Mouse (Mus musculus) midbrain, embryonic 16.5 days (tissue): ENCODE data around the gene Rcn1. TPM values are rescaled to one million over a fixed set of nuclear protein-coding genes. Genes with fewer than 3 reads are reported as not detected.
A peak's percentile ranks its signal among the peaks of the same experiment; 100 is the strongest.

Experiments used
- ATAC-seq: fragments of 200-750 bp; cut with Nextera tagmentation; 2 replicates; pipeline ENCODE4 v1.8.0; 2017; ENCODE audit warnings: moderate TSS enrichment
- H3K27ac ChIP-seq: fragments of 300-500 bp; sonication (generic); 2 replicates; pipeline ENCODE4 v1.5.1; 2014; ENCODE audit warnings: mild to moderate bottlenecking, low read length, mixed read lengths
- H3K27me3 ChIP-seq: fragments of 300-500 bp; sonication (generic); 2 replicates; pipeline ENCODE4 v1.6.1; 2014; ENCODE audit warnings: low read depth, low read length, mixed read lengths; ENCODE audit not compliant: control insufficient read depth, insufficient read depth
- H3K36me3 ChIP-seq: fragments of 300-500 bp; sonication (generic); 2 replicates; pipeline ENCODE4 v1.6.1; 2014; ENCODE audit warnings: mild to moderate bottlenecking, low read length, moderate library complexity, mixed read lengths; ENCODE audit not compliant: control insufficient read depth, insufficient read depth
- H3K4me1 ChIP-seq: fragments of 300-500 bp; sonication (generic); 2 replicates; pipeline ENCODE4 v1.6.1; 2014; ENCODE audit warnings: mild to moderate bottlenecking, low read length, mixed read lengths; ENCODE audit not compliant: control insufficient read depth, insufficient read depth
- H3K4me2 ChIP-seq: fragments of 300-500 bp; sonication (generic); 2 replicates; pipeline ENCODE4 v1.6.1; 2014; ENCODE audit warnings: mild to moderate bottlenecking, low read length, mixed read lengths
- H3K4me3 ChIP-seq: fragments of 300-500 bp; sonication (generic); 2 replicates; pipeline ENCODE4 v1.5.1; 2014; ENCODE audit warnings: low read depth, mild to moderate bottlenecking, low read length, moderate library complexity, mixed read lengths
- H3K9ac ChIP-seq: fragments of 300-500 bp; sonication (generic); 2 replicates; pipeline ENCODE4 v1.6.1; 2014; ENCODE audit warnings: low read depth, low read length, mixed read lengths
- H3K9me3 ChIP-seq: fragments of 300-500 bp; sonication (generic); replicated peaks from 2 replicates; pipeline ENCODE4 v1.6.1; 2014; ENCODE audit warnings: mild to moderate bottlenecking, low read length, mixed read lengths; ENCODE audit not compliant: control insufficient read depth, poor library complexity, severe bottlenecking
- WGBS: fragments of 180-500 bp; shearing (Covaris S2); extraction: QIAGEN DNeasy Blood & Tissue Kit; methylation state at CpG from one replicate; pipeline ENCODE4 v1.1.7; 2014; 5-methylcytosine and 5-hydroxymethylcytosine counted together
- polyA plus RNA-seq: library from polyadenylated mRNA; unstranded; fragments of >200 nt; fragmentation: Nextera tagmentation; extraction: Ambion mirVana; gene quantifications from 2 replicates; pipeline ENCODE4 v1.2.1, GENCODE M21; 2015

The Rcn1 gene
- polyA plus RNA-seq, 1 experiment from 2014 or later = 63.8 TPM

- Histone ChIP-seq H3K9ac (no peak overlapping the region), H3K36me3 (no peaks in the 10 kb centered on the region), H3K4me2 (no peak overlapping the region), H3K9me3 (no peaks in the 10 kb centered on the region; the same call in 1 of the 2 replicates), H3K4me1 (peaks cover 10% of the 10 kb centered on the region; the same call in 1 of the 2 replicates), H3K27ac (no peak overlapping the region), H3K27me3 (0 out of 2 replicates have a peak, but pooled peaks cover 4% of the 10 kb centered on the region), H3K4me3 (no peak overlapping the region)
- ATAC-seq = no peak
- WGBS = 84% methylated on average over 5 of the region's 5 CpGs
Observed at GRCm38 (mm10) chr2:105372727-105373126, 26.4 kb downstream of the Rcn1 start.

- no peak for ATAC-seq
- no peak overlapping the region for H3K9ac ChIP-seq
- no peak overlapping the region for H3K27ac ChIP-seq
- H3K4me2 ChIP-seq = no peak overlapping the region
- no peaks in the 10 kb centered on the region; the same call in 1 of the 2 replicates for H3K9me3 ChIP-seq
- peaks cover 10% of the 10 kb centered on the region; the same call in 1 of the 2 replicates for H3K4me1 ChIP-seq
- WGBS = 91% methylated on average over 6 of the region's 6 CpGs
- no peak overlapping the region for H3K4me3 ChIP-seq
- H3K36me3 ChIP-seq = no peaks in the 10 kb centered on the region
- H3K27me3 ChIP-seq = peaks cover 5% of the 10 kb centered on the region; the same call in 1 of the 2 replicates
Observed at GRCm38 (mm10) chr2:105372156-105372555, 27.0 kb downstream of the Rcn1 start.

GRCm38 (mm10) chr2:105370698-105371097 lies 28.4 kb downstream of the Rcn1 start:
- 14% methylated on average over 14 of the region's 14 CpGs for WGBS
- peak overlapping the region; percentile 28 for H3K4me3 ChIP-seq
- H3K9me3 ChIP-seq = no peaks in the 10 kb centered on the region
- peaks cover 10% of the 10 kb centered on the region; the same call in 1 of the 2 replicates for H3K4me1 ChIP-seq
- peak overlapping the region; percentile 50; the same call in 1 of the 2 replicates for H3K9ac ChIP-seq
- 0 out of 2 replicates have a peak overlapping the region, but pooled peaks have one; percentile 47 for H3K27ac ChIP-seq
- H3K36me3 ChIP-seq = no peaks in the 10 kb centered on the region
- ATAC-seq = peak; percentile 79
- H3K27me3 ChIP-seq = peaks cover 5% of the 10 kb centered on the region; the same call in 1 of the 2 replicates
- peak overlapping the region; percentile 58 for H3K4me2 ChIP-seq

DNA sequence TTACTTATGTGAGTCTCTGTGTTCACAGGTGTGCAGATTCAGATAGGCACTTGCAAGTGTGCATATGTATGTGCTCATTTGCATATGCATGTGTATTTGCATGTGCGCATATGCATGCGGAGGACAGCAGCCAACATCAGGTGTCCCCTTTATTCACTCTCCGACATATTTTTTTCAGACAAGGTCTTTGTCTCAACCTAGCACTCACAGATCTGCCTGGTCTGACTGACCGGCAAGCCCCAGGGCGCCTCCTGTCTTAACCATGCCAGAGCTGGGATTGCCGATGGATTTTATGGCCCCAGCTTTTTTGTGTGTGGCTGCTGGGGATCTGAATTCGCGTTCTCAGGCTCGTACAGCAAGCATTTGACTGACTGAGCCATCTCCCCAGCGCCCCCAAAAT lies 28.9 kb downstream of the Rcn1 start:
- peak overlapping the region; percentile 58 for H3K4me2 ChIP-seq
- H3K27ac ChIP-seq = 0 out of 2 replicates have a peak overlapping the region, but pooled peaks have one; percentile 12
- peak overlapping the region; percentile 28 for H3K4me3 ChIP-seq
- peak overlapping the region; percentile 45; the same call in 1 of the 2 replicates for H3K9ac ChIP-seq
- peaks cover 5% of the 10 kb centered on the region; the same call in 1 of the 2 replicates for H3K27me3 ChIP-seq
- no peaks in the 10 kb centered on the region for H3K36me3 ChIP-seq
- no peaks in the 10 kb centered on the region for H3K9me3 ChIP-seq
- WGBS = 9% methylated on average over 10 of the region's 10 CpGs
- H3K4me1 ChIP-seq = peaks cover 10% of the 10 kb centered on the region; the same call in 1 of the 2 replicates
- ATAC-seq = peak; percentile 33

- no peak overlapping the region for H3K4me3 ChIP-seq
- no peak overlapping the region for H3K4me2 ChIP-seq
- H3K27me3 ChIP-seq = peaks cover 5% of the 10 kb centered on the region; the same call in 1 of the 2 replicates
- ATAC-seq = no peak
- H3K9me3 ChIP-seq = no peaks in the 10 kb centered on the region
- H3K9ac ChIP-seq = no peak overlapping the region
- no peak overlapping the region for H3K27ac ChIP-seq
- 50% methylated on average over 4 of the region's 4 CpGs for WGBS
- H3K4me1 ChIP-seq = peaks cover 10% of the 10 kb centered on the region; the same call in 1 of the 2 replicates
- no peaks in the 10 kb centered on the region for H3K36me3 ChIP-seq
Observed at GRCm38 (mm10) chr2:105367623-105368022, 31.5 kb downstream of the Rcn1 start.

- no peak overlapping the region for H3K4me2 ChIP-seq
- H3K27me3 ChIP-seq = no peaks in the 10 kb centered on the region
- 74% methylated on average over 3 of the region's 3 CpGs for WGBS
- ATAC-seq = no peak
- no peaks in the 10 kb centered on the region for H3K36me3 ChIP-seq
- H3K9ac ChIP-seq = no peak overlapping the region
- H3K27ac ChIP-seq = no peak overlapping the region
- H3K4me1 ChIP-seq = no peaks in the 10 kb centered on the region
- H3K9me3 ChIP-seq = no peaks in the 10 kb centered on the region
- no peak overlapping the region for H3K4me3 ChIP-seq
Observed at GRCm38 (mm10) chr2:105358040-105358439, 41.1 kb downstream of the Rcn1 start.

- H3K27ac ChIP-seq = no peak overlapping the region
- no peaks in the 10 kb centered on the region for H3K9me3 ChIP-seq
- H3K36me3 ChIP-seq = no peaks in the 10 kb centered on the region
- WGBS = 63% methylated on average over 5 of the region's 5 CpGs
- H3K4me1 ChIP-seq = no peaks in the 10 kb centered on the region
- H3K4me3 ChIP-seq = no peak overlapping the region
- no peak overlapping the region for H3K4me2 ChIP-seq
- no peak for ATAC-seq
- no peak overlapping the region for H3K9ac ChIP-seq
- no peaks in the 10 kb centered on the region for H3K27me3 ChIP-seq
Observed at GRCm38 (mm10) chr2:105356791-105357190, 42.3 kb downstream of the Rcn1 start.

DNA sequence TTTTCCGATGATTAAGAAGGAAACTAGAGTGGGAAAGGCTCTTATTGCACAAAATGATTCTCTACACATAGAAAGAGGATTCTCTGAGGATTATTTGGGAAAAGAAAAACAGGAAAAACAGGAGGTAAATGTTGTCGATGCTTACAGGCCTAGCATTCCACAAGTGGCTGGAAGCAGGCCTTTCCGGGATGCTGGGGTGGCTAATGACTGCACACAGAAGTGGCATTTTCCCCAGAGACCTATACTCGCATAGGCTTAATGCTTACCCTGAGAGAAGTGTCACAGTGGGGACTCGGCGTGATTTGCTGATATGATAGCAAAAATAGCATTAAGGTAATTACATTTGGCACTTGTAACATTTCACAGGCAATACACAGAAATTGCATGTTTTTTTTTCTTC lies 50.2 kb downstream of the Rcn1 start:
- 43% methylated on average over 6 of the region's 6 CpGs for WGBS
- Histone ChIP-seq H3K27ac (no peak overlapping the region), H3K9me3 (no peaks in the 10 kb centered on the region), H3K36me3 (no peaks in the 10 kb centered on the region), H3K4me1 (no peaks in the 10 kb centered on the region), H3K4me3 (no peak overlapping the region), H3K4me2 (no peak overlapping the region), H3K27me3 (no peaks in the 10 kb centered on the region), H3K9ac (no peak overlapping the region)
- ATAC-seq = no peak

DNA sequence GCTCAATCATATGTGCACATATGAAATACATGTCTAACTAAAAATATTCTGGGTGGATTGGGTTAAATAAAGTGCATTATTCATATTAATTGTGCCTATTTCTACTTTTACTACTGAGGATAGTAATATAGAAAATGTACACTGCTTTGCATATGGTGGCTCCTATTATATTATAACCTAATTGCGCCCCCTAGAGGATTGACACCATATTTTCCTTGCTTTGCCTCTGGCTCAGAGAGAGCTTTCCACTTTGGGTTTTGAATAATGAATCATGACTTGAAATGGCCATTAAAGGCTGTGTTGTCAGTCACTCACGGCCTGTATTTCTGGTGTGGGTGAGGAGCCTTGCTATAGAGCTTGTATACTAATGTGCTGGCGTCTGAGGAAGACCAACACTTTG lies 59.1 kb downstream of the Rcn1 start:
- Histone ChIP-seq H3K4me3 (no peak overlapping the region), H3K9me3 (no peaks in the 10 kb centered on the region), H3K27me3 (peaks cover 7% of the 10 kb centered on the region; the same call in 1 of the 2 replicates), H3K4me2 (no peak overlapping the region), H3K9ac (no peak overlapping the region), H3K4me1 (peaks cover 9% of the 10 kb centered on the region; the same call in 1 of the 2 replicates), H3K27ac (no peak overlapping the region), H3K36me3 (no peaks in the 10 kb centered on the region)
- no peak for ATAC-seq
- 65% methylated on average over 3 of the region's 3 CpGs for WGBS
